Mouse (Mus musculus): Measurements from ENCODE around the gene Sprr1b.
"Not testable (repeated sequence)": the region's sequence is repeated elsewhere in the genome, so short reads cannot be mapped to it uniquely, and the experiment has no call there.

Gene Sprr1b

GRCm38 (mm10) chr3:92438689-92439088 is at the start of gene Sprr1b:
Gene Sprr1b, minus strand, starts transcription at chr3:92438789.
- DNase-seq, result no peak

GRCm38 (mm10) chr3:92486307-92486706 is 47.7 kb upstream of the Sprr1b start:
- DNase-seq, result no peak

GRCm38 (mm10) chr3:92485863-92486262 is 47.3 kb upstream of the Sprr1b start, which contains the start of gene Sprr1a:
Gene Sprr1a, minus strand, starts transcription at chr3:92485895.
- no peak for DNase-seq

- DNase-seq, result not testable (repeated sequence)
Observed at GRCm38 (mm10) chr3:92481249-92481648, 42.7 kb upstream of the Sprr1b start.

- DNase-seq, result no peak
Observed at GRCm38 (mm10) chr3:92470111-92470510, 31.5 kb upstream of the Sprr1b start.

GRCm38 (mm10) chr3:92467424-92467823 is 28.8 kb upstream of the Sprr1b start:
- no peak for DNase-seq

- DNase-seq, result no peak
Observed at GRCm38 (mm10) chr3:92466576-92466975, 28.0 kb upstream of the Sprr1b start.

GRCm38 (mm10) chr3:92458620-92459019 is 20.0 kb upstream of the Sprr1b start, which contains the start of gene Sprr3:
Gene Sprr3, minus strand, starts transcription at chr3:92458720.
- DNase-seq, result no peak

GRCm38 (mm10) chr3:92455151-92455550 is 16.6 kb upstream of the Sprr1b start:
- no peak for DNase-seq

- no peak for DNase-seq
Observed at GRCm38 (mm10) chr3:92440177-92440576, 1.6 kb upstream of the Sprr1b start.

- DNase-seq, result no peak
Observed at GRCm38 (mm10) chr3:92432282-92432681, 6.3 kb downstream of the Sprr1b start, which contains the start of gene Sprr2k. Gene Sprr2k, plus strand, starts transcription at chr3:92432582.

GRCm38 (mm10) chr3:92429323-92429722 is 9.3 kb downstream of the Sprr1b start, which contains the start of gene Gm9774:
Gene Gm9774, minus strand, starts transcription at chr3:92429423.
- DNase-seq, result no peak

GRCm38 (mm10) chr3:92417782-92418181 is 20.8 kb downstream of the Sprr1b start, which contains the start of gene Sprr2j-ps:
Gene Sprr2j-ps, plus strand, starts transcription at chr3:92418082.
- no peak for DNase-seq

GRCm38 (mm10) chr3:92407691-92408090 is 30.9 kb downstream of the Sprr1b start, which contains the start of gene Sprr2i:
Gene Sprr2i, plus strand, starts transcription at chr3:92407991.
- DNase-seq, result no peak

- DNase-seq, result no peak
Observed at GRCm38 (mm10) chr3:92394301-92394700, 44.3 kb downstream of the Sprr1b start.
